Mouse (Mus musculus): ENCODE results near the gene Tead2. TPM values are rescaled to one million over a fixed set of nuclear protein-coding genes. Genes with fewer than 3 reads are reported as not detected.
A peak's percentile ranks its signal among the peaks of the same experiment; 100 is the strongest.
"Not testable (repeated sequence)": the region's sequence is repeated elsewhere in the genome, so short reads cannot be mapped to it uniquely, and the experiment has no call there.

The Tead2 gene
- polyA plus RNA-seq, 1 experiment from 2014 or later, result 89.0 TPM

- Histone ChIP-seq H3K4me2 (peak within 1 kb of the TSS; percentile 21; the same call in 1 of the 2 replicates), H3K4me1 (replicated peaks) (peaks cover 34% of the 10 kb centered on the region), H3K36me3 (no peaks in the 10 kb centered on the region), H3K27me3 (peaks cover 2% of the 10 kb centered on the region; the same call in 1 of the 2 replicates), H3K4me3 (peak within 1 kb of the TSS; percentile 20; the same call in 1 of the 2 replicates), H3K9ac (0 out of 2 replicates have a peak within 1 kb of the TSS, but pooled peaks have one; percentile 2), H3K9me3 (replicated peaks) (no peaks in the 10 kb centered on the region), H3K27ac (0 out of 2 replicates have a peak within 1 kb of the TSS, but pooled peaks have one; percentile 8)
- no peak for ATAC-seq (replicated peaks; ENCODE audit: insufficient number of reproducible peaks, insufficient read depth, low FRiP score, low read depth)
- WGBS, result 40% methylated on average over 20 of the region's 20 CpGs
Observed at GRCm38 (mm10) chr7:45238723-45239496, 23.4 kb downstream of the Tead2 start, which contains the start of gene Cd37. Gene Cd37, minus strand, starts transcription at chr7:45239115.

- Histone ChIP-seq H3K27me3 (peaks cover 2% of the 10 kb centered on the region; the same call in 1 of the 2 replicates), H3K36me3 (no peaks in the 10 kb centered on the region), H3K4me3 (no peak overlapping the region), H3K9me3 (replicated peaks) (no peaks in the 10 kb centered on the region), H3K9ac (no peak overlapping the region), H3K4me2 (no peak overlapping the region), H3K27ac (no peak overlapping the region), H3K4me1 (replicated peaks) (peaks cover 22% of the 10 kb centered on the region)
- no peak for ATAC-seq (replicated peaks; ENCODE audit: insufficient number of reproducible peaks, insufficient read depth, low FRiP score, low read depth)
- WGBS, result 81% methylated on average over 7 of the region's 7 CpGs
Observed at GRCm38 (mm10) chr7:45240109-45240508, 24.6 kb downstream of the Tead2 start.

- peaks cover 15% of the 10 kb centered on the region for H3K4me1 ChIP-seq (replicated peaks)
- H3K27ac ChIP-seq, result no peak within 1 kb of the TSS
- ATAC-seq (replicated peaks; ENCODE audit: insufficient number of reproducible peaks, insufficient read depth, low FRiP score, low read depth), result 0 out of 2 replicates have a peak, but pooled peaks have one; percentile 28
- H3K36me3 ChIP-seq, result no peaks in the 10 kb centered on the region
- H3K4me2 ChIP-seq, result peak within 1 kb of the TSS; percentile 55
- H3K4me3 ChIP-seq, result peak within 1 kb of the TSS; percentile 26
- peaks cover 2% of the 10 kb centered on the region; the same call in 1 of the 2 replicates for H3K27me3 ChIP-seq
- 20% methylated on average over 53 of the region's 53 CpGs for WGBS
- H3K9ac ChIP-seq, result peak within 1 kb of the TSS; percentile 32; the same call in 1 of the 2 replicates
- H3K9me3 ChIP-seq (replicated peaks), result no peaks in the 10 kb centered on the region
Observed at GRCm38 (mm10) chr7:45240633-45241388, 25.3 kb downstream of the Tead2 start, which contains the start of gene Slc6a16. Gene Slc6a16, plus strand, starts transcription at chr7:45241085.

GRCm38 (mm10) chr7:45241389-45241749 is 25.8 kb downstream of the Tead2 start:
- 84% methylated on average over 6 of the region's 6 CpGs for WGBS
- Histone ChIP-seq H3K27me3 (peaks cover 2% of the 10 kb centered on the region; the same call in 1 of the 2 replicates), H3K9me3 (replicated peaks) (no peaks in the 10 kb centered on the region), H3K4me2 (peak overlapping the region; percentile 55), H3K4me3 (no peak overlapping the region), H3K4me1 (replicated peaks) (peaks cover 12% of the 10 kb centered on the region), H3K27ac (no peak overlapping the region), H3K36me3 (no peaks in the 10 kb centered on the region), H3K9ac (no peak overlapping the region)
- no peak for ATAC-seq (replicated peaks; ENCODE audit: insufficient number of reproducible peaks, insufficient read depth, low FRiP score, low read depth)

GRCm38 (mm10) chr7:45247666-45248065 is 32.1 kb downstream of the Tead2 start:
- no peaks in the 10 kb centered on the region for H3K27me3 ChIP-seq
- H3K9ac ChIP-seq, result no peak overlapping the region
- H3K4me3 ChIP-seq, result no peak overlapping the region
- H3K4me1 ChIP-seq (replicated peaks), result no peaks in the 10 kb centered on the region
- no peak overlapping the region for H3K27ac ChIP-seq
- WGBS, result 27% methylated on average over 3 of the region's 3 CpGs
- ATAC-seq (replicated peaks; ENCODE audit: insufficient number of reproducible peaks, insufficient read depth, low FRiP score, low read depth), result no peak
- no peaks in the 10 kb centered on the region for H3K36me3 ChIP-seq
- no peak overlapping the region for H3K4me2 ChIP-seq
- H3K9me3 ChIP-seq (replicated peaks), result no peaks in the 10 kb centered on the region

GRCm38 (mm10) chr7:45253806-45254205 is 38.3 kb downstream of the Tead2 start:
- Histone ChIP-seq H3K27ac (no peak overlapping the region), H3K4me3 (no peak overlapping the region), H3K4me2 (no peak overlapping the region), H3K36me3 (no peaks in the 10 kb centered on the region), H3K9ac (no peak overlapping the region), H3K27me3 (no peaks in the 10 kb centered on the region), H3K4me1 (replicated peaks) (0 out of 2 replicates have a peak, but pooled peaks cover 4% of the 10 kb centered on the region), H3K9me3 (replicated peaks) (no peaks in the 10 kb centered on the region)
- no peak for ATAC-seq (replicated peaks; ENCODE audit: insufficient number of reproducible peaks, insufficient read depth, low FRiP score, low read depth)
- WGBS, result 86% methylated on average over 8 of the region's 8 CpGs

- H3K4me1 ChIP-seq (replicated peaks); H3K27me3 ChIP-seq; H3K9me3 ChIP-seq (replicated peaks); H3K9ac ChIP-seq; ATAC-seq (replicated peaks; ENCODE audit: insufficient number of reproducible peaks, insufficient read depth, low FRiP score, low read depth); H3K36me3 ChIP-seq; H3K27ac ChIP-seq; H3K4me3 ChIP-seq; H3K4me2 ChIP-seq: not testable (repeated sequence)
- 67% methylated on average over 7 of the region's 7 CpGs for WGBS
Observed at GRCm38 (mm10) chr7:45255822-45256221, 40.3 kb downstream of the Tead2 start.

GRCm38 (mm10) chr7:45257063-45257840 is 41.7 kb downstream of the Tead2 start:
- Histone ChIP-seq H3K27ac (no peak overlapping the region), H3K36me3 (no peaks in the 10 kb centered on the region), H3K4me1 (replicated peaks) (peaks cover 15% of the 10 kb centered on the region), H3K27me3 (no peaks in the 10 kb centered on the region), H3K4me2 (no peak overlapping the region), H3K9ac (no peak overlapping the region), H3K9me3 (replicated peaks) (no peaks in the 10 kb centered on the region), H3K4me3 (no peak overlapping the region)
- WGBS, result 37% methylated on average over 11 of the region's 11 CpGs
- ATAC-seq (replicated peaks; ENCODE audit: insufficient number of reproducible peaks, insufficient read depth, low FRiP score, low read depth), result no peak

GRCm38 (mm10) chr7:45259281-45259680 is 43.7 kb downstream of the Tead2 start:
- Histone ChIP-seq H3K4me1 (replicated peaks) (peaks cover 27% of the 10 kb centered on the region), H3K27me3 (no peaks in the 10 kb centered on the region), H3K4me2 (no peak overlapping the region), H3K36me3 (no peaks in the 10 kb centered on the region), H3K27ac (no peak overlapping the region), H3K9ac (no peak overlapping the region), H3K9me3 (replicated peaks) (no peaks in the 10 kb centered on the region), H3K4me3 (no peak overlapping the region)
- ATAC-seq (replicated peaks; ENCODE audit: insufficient number of reproducible peaks, insufficient read depth, low FRiP score, low read depth), result no peak
- 86% methylated on average over 8 of the region's 8 CpGs for WGBS

- peaks cover 26% of the 10 kb centered on the region for H3K4me1 ChIP-seq (replicated peaks)
- WGBS, result 15% methylated on average over 7 of the region's 7 CpGs
- no peak overlapping the region for H3K4me3 ChIP-seq
- peak overlapping the region; percentile 79 for H3K27ac ChIP-seq
- no peaks in the 10 kb centered on the region for H3K27me3 ChIP-seq
- no peak overlapping the region for H3K9ac ChIP-seq
- no peaks in the 10 kb centered on the region for H3K9me3 ChIP-seq (replicated peaks)
- peak; percentile 40; the same call in 1 of the 2 replicates for ATAC-seq (replicated peaks; ENCODE audit: insufficient number of reproducible peaks, insufficient read depth, low FRiP score, low read depth)
- no peaks in the 10 kb centered on the region for H3K36me3 ChIP-seq
- peak overlapping the region; percentile 19 for H3K4me2 ChIP-seq
Observed at GRCm38 (mm10) chr7:45262266-45262665, 46.7 kb downstream of the Tead2 start.
